ENCODE assay signal across 1 mouse cellular context in the genomic region with DNA sequence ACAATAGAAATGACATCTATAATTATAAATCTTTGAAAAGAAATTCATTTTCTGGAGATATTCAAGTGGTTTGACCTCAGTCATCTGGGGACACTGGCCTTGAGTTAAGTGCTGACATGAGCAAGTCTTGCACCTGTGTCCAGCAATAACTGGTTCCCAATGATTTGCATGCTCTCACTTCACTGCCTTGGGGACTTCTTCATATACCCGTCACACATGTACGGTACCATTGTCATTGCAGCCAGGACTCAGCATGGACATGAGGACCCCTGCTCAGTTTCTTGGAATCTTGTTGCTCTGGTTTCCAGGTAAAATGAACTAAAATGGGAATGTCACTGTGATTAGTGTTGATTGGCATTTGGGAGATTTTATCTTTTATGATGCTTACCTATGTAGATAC.
TF ChIP-seq lines count a peak whose summit lies in the region.

No protein-coding gene starts in this region.

TF ChIP-seq in CH12.LX, 34 proteins besides CTCF, POLR2A, EP300 and RAD21 (continued from another document):
- TF ChIP-seq ZMIZ1 (IDR thresholded peaks at IDR 0.05; ENCODE audit: low read depth, low read length) (no peak; the same call in 1 of the 2 replicates), CHD2 (IDR thresholded peaks at IDR 0.05; ENCODE audit: low read length) (no peak), MAZ (IDR thresholded peaks at IDR 0.05; ENCODE audit: low read depth, low read length) (no peak), POLR2AphosphoS2 (IDR thresholded peaks at IDR 0.05; ENCODE audit: low read depth, low read length) (no peak; the same call in 1 of the 2 replicates)
